8 mouse cellular contexts compared by ENCODE assay signal in the genomic region with DNA sequence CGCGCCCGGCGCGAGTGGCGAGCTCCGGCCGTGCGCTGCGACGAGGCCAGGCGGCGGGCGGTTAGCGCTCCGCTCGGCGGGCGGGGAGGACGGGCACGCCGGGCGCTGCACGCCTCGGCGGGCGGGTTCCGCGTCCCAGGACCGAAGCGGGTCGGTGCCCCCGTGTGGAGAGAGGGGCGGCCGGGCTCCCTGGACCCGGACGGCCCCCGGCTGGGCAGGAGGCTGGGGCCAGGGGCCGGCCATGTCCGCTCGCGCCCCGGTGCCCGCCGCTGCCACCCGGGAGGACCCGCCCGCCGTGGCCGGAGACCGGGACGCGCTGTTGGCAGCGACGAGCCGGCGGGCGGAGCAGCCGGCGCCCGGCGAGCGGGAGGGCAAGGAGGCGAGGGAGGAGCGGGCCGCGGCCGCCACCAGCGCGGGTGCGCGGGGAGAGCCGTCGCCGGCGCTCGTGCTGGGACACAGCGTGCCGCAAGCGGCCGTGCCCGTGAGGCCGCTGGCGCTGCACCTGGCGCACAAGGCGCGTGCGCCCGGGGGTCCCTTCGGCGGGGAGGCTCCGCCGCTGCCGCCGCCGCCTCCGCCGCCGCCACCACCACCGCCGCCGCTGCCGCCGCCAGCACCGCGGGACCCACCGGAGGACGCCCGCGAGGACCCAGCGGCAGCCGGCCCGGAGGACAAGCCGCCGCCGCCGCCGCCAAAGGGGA. TPM values are rescaled to one million over a fixed set of nuclear protein-coding genes. Genes with fewer than 3 reads are reported as not detected.
DNase-seq lines count a peak whose midpoint lies in the region; ATAC-seq and TF ChIP-seq lines count a peak whose summit lies in the region.

No protein-coding gene starts in this region.

- no peaks in the 10 kb centered on the region for H3K9me3 ChIP-seq in heart, embryonic 12.5 days (replicated peaks)
- no peaks in the 10 kb centered on the region for H3K9me3 ChIP-seq in kidney, postnatal 0 days (replicated peaks; ENCODE audit: low read length)

- no peaks in the 10 kb centered on the region for H3K36me3 ChIP-seq in heart, embryonic 12.5 days
- H3K36me3 ChIP-seq in kidney, postnatal 0 days (ENCODE audit: insufficient read depth, low read length): no peaks in the 10 kb centered on the region

- peak; percentile 2; the same call in 1 of the 2 replicates for ATAC-seq in heart, embryonic 12.5 days (ENCODE audit: insufficient number of reproducible peaks, low FRiP score)
- peak; percentile 22 for ATAC-seq in kidney, postnatal 0 days (replicated peaks; ENCODE audit: low FRiP score, low read depth)
- no peak for ATAC-seq in megakaryocyte progenitor cell, adult 5-6 weeks (replicated peaks; ENCODE audit: poor library complexity)

- DNase-seq in CD8-positive naive resting alpha-beta T cell, adult 2 months (ENCODE audit: low read depth in 2 of 2, low spot score in 2 of 2): peak; percentile 30 to 32
- DNase-seq in ZHBTc4 (ENCODE audit: low read depth, low spot score): peak; percentile 62
- DNase-seq in embryo, embryonic 11 days: peak; percentile 65
- peak; percentile 18 for DNase-seq in kidney, postnatal 0 days (ENCODE audit: low spot score)
- peak; percentile 44 for DNase-seq in lung, postnatal 14 days
- DNase-seq in right cerebral cortex, postnatal 14 days: peak; percentile 41

- peak overlapping the region; percentile 94 for H3K27ac ChIP-seq in heart, embryonic 12.5 days (ENCODE audit: poor library complexity, severe bottlenecking)
- peak overlapping the region; percentile 95 for H3K27ac ChIP-seq in kidney, postnatal 0 days

- H3K4me1 ChIP-seq in heart, embryonic 12.5 days (replicated peaks): 0 out of 2 replicates have a peak, but pooled peaks cover 3% of the 10 kb centered on the region
- H3K4me1 ChIP-seq in kidney, postnatal 0 days (replicated peaks; ENCODE audit: insufficient read depth, low read length): no peaks in the 10 kb centered on the region

- WGBS in heart, embryonic 12.5 days: under 1% methylated on average over 105 of the region's 118 CpGs
- under 1% methylated on average over 79 of the region's 118 CpGs for WGBS in kidney, postnatal 0 days

- H3K9ac ChIP-seq in heart, embryonic 12.5 days: peak overlapping the region; percentile 98
- peak overlapping the region; percentile 84 for H3K9ac ChIP-seq in kidney, postnatal 0 days (ENCODE audit: low read depth, low read length)

- 0 out of 2 replicates have a peak, but pooled peaks cover 4% of the 10 kb centered on the region for H3K27me3 ChIP-seq in heart, embryonic 12.5 days (replicated peaks)
- H3K27me3 ChIP-seq in kidney, postnatal 0 days (ENCODE audit: insufficient read depth, low read length): no peaks in the 10 kb centered on the region

- peak overlapping the region; percentile 99 for H3K4me3 ChIP-seq in heart, embryonic 12.5 days
- peak overlapping the region; percentile 80 for H3K4me3 ChIP-seq in kidney, postnatal 0 days (replicated peaks; ENCODE audit: low read depth, low read length)

- TF ChIP-seq CTCF in kidney, postnatal 0 days (IDR thresholded peaks at IDR 0.05; ENCODE audit: low read depth): no peak

- peak overlapping the region; percentile 99 for H3K4me2 ChIP-seq in heart, embryonic 12.5 days
- peak overlapping the region; percentile 97 for H3K4me2 ChIP-seq in kidney, postnatal 0 days (ENCODE audit: low read length)

RNA-seq across cellular contexts. Expression of gene Larp1b, which starts 0.4 kb away (rescaled TPM):
- polyA plus RNA-seq in heart, embryonic 12.5 days (2016; fragmentation: Nextera tagmentation; extraction: Ambion mirVana): 10.6 and 12.1 TPM in 2 replicates
- polyA plus RNA-seq in kidney, postnatal 0 days (2015; fragmentation: Nextera tagmentation; extraction: Ambion mirVana): 25.6 and 26.3 TPM in 2 replicates
- total RNA-seq in megakaryocyte progenitor cell, adult 5-6 weeks (2015): 24.0 and 28.6 TPM in 2 replicates
- 33.5 and 43.6 TPM in 2 replicates for total RNA-seq in megakaryocyte progenitor cell, adult 5-6 weeks (2017)

RNA-seq across cellular contexts. Expression of gene 1700034I23Rik, which starts 47.7 kb away (rescaled TPM):
- polyA plus RNA-seq in heart, embryonic 12.5 days (2016; fragmentation: Nextera tagmentation; extraction: Ambion mirVana): 0.11 and 0.41 TPM in 2 replicates
- 0.09 TPM in 1 of 2 replicates, not detected in the other for polyA plus RNA-seq in kidney, postnatal 0 days (2015; fragmentation: Nextera tagmentation; extraction: Ambion mirVana)
- total RNA-seq in megakaryocyte progenitor cell, adult 5-6 weeks (2015): not detected in 2 replicates
- total RNA-seq in megakaryocyte progenitor cell, adult 5-6 weeks (2017): not detected in 2 replicates
